Mouse (Mus musculus) embryo, embryonic 9.5 days (tissue): ENCODE measurements at regions not wholly inside any gene's neighbourhood (a gene's known extent, or its start where the extent isn't known, plus 50 kb on each side); places are given as distances from the start of the nearest gene placed in this dataset.

Experiments
- DNase-seq: peaks from one replicate; pipeline ENCODE4 v3.0.0-alpha.2; 2017; ENCODE audit errors: extremely low spot score

DNA sequence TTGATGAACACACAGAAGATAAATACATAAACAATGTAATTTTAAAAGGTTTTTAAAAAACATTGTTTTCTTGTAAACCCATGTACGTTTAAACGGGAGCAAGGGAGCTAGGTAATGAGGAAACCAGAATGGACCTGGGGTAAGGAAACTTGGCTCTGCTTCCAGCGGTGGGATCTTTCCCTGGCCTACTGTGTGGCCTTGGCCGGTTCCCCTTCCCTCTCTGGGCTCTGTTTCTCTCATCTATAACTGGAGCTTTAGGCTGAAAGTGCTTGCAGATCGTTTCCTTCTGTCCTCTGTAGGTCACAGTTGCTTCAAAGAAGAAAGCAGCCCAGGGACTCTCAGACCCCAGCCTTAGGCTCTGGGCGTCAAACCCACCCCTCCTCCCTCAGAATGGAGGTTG is 285.1 kb upstream of the Zmiz1 start:
- DNase-seq, result no peak

DNA sequence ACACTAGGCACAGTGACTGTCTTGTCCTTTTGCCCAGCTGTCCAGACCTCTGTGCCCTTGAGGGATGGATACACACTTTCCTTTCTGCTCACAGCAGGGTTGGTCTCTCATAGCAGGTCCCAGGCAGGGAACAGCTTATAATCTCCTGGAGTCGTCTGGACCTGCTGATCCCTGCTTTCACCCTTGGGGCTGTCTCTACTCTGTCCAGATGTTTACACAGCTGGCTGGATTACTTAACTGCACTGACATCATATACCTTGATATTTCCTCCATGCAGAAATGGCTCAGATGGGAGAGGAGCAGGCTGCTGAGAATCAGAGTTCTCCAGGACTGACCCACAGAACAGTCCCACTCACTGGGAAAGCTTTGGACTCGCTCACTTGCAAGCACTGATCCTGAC is 284.6 kb upstream of the Zmiz1 start:
- DNase-seq, result no peak

- no peak for DNase-seq
Observed at GRCm38 (mm10) chr14:25176206-25176605, 282.8 kb upstream of the Zmiz1 start.

DNA sequence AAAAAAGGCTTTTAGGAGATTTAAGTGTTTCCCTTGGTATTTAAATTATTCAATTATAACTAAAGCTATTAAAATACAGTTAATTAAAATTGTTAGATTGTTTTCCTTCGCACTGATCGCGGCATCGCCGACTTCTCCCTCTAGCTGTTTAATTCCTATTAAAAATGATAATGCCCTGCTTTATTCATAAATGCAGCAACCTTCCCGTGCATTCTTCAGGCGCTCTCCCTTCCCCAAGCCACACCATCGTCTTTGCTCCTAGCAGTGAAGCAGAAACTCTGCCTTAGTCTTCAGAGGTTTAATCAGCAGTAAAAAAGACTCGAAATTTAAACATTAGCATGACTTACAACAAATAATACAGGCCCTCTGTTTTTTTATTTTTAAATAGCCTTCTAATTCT is 278.9 kb upstream of the Zmiz1 start:
- DNase-seq, result no peak

GRCm38 (mm10) chr14:25181406-25181805 is 277.6 kb upstream of the Zmiz1 start:
- DNase-seq, result no peak

DNA sequence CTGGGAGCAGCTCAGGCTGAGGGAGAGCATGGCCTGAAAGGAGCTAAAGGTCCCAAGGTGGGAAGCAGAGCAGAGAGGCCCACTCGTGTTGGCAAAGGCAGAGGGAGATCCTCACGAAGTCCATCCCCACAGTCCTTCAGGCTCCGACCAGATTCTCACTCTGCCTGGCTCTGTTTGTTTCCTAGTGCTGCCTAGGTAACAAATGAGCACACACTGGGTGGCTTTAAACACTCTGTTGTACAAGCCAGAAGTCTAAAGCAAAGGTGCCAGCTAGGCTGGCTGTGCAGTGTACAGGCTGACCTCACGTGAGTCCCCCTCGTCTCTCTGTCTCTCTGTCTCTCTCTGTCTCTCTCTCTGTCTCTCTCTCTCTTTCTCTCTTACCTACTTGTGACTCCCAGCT is 274.9 kb upstream of the Zmiz1 start:
- DNase-seq, result no peak

DNA sequence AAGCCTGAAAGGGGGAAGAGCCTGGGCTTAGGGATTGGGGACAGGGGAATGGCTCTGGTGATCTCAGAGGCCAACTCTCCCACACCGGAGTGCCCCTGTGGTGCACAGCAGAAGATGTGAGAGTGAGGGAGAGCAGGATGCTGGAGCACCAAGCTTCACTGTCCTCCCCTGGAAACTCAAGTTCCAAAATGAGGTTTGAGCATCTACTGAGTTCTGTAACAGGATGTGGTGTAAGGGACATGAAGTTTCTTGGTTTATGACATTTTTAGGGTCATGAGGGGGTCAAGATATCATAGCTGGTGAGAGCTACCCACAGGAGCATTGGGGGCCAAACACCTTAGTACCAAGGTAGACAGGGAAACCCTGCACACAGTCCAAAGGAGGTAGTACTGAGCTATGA is 274.1 kb upstream of the Zmiz1 start:
- no peak for DNase-seq

- DNase-seq, result no peak
Observed at GRCm38 (mm10) chr14:25185556-25185958, 273.4 kb upstream of the Zmiz1 start.

DNA sequence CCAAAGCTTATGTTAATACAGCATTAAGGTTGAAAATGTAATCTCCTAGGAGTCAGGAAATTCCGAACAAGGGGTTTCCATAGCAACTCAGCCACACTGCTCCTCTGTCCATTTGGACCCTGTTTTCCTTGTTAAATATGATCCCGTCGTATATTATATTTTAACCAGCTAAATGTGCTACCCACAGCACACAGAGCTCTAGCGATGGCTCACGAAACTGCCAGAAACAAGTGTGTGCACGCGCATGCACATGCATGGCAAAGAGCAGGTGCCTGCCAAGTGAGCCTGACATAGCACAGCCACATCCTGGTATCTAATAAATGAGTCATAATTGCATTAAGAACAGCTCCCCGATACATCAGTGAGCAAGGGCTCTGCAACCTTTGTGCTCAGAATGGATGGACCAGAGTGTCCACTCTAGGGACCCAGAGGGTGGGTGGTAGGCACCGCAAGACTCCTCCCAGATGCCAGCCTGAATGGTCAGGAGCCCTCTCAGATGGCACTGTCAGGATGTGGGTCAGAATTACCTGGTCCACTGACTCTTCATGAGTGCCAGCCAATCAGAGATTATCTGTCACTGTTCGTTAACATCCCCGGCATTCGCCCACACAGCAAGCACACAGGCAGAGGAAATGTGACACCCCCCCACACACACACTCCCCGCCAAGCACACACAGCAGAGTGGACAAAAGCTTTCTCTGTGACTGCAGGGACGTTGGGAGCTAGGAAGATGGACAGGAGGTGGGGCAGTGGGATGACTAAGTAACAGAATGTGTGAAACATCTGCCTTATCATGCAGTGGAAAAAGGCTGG is 272.8 kb upstream of the Zmiz1 start:
- peak; percentile 29 for DNase-seq

DNA sequence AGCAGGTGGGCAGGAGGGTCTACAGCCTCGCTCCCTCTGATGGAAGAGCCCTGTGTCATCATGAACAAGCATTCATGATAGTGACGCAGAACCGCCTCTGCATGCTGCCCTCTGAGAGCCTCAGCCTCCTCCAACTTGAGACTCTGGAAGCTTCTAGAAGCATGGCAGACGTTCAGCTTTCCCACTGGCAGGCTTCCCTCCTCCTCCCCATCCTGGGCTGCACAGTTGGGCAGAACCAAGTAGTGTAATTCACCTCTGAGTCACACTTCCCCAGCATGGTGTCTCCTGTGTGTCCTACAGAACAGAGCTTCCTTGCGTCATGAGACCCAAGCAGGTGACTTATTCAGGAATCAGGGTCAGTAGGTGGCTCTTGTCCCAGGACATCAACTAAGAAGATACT is 271.3 kb upstream of the Zmiz1 start:
- DNase-seq, result no peak

DNA sequence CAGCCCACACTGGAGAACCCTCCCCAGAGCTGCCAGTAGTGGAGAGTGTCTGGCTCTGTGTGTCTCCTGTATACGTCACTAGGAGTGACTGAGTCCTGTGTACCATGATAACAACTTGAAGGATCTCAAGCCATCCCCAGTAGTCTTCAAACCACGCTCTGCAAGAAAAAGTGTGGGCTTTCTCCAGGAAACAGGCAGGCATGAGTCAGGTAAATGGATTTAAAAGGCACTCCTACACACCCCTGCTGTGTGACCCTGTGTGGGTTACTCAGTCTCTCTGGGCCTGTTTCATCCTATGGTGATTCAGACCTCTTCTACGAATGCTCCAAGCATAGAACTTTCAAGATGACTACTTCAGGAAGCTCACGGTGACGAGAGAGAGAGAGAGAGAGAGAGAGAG is 269.7 kb upstream of the Zmiz1 start:
- DNase-seq, result no peak

DNA sequence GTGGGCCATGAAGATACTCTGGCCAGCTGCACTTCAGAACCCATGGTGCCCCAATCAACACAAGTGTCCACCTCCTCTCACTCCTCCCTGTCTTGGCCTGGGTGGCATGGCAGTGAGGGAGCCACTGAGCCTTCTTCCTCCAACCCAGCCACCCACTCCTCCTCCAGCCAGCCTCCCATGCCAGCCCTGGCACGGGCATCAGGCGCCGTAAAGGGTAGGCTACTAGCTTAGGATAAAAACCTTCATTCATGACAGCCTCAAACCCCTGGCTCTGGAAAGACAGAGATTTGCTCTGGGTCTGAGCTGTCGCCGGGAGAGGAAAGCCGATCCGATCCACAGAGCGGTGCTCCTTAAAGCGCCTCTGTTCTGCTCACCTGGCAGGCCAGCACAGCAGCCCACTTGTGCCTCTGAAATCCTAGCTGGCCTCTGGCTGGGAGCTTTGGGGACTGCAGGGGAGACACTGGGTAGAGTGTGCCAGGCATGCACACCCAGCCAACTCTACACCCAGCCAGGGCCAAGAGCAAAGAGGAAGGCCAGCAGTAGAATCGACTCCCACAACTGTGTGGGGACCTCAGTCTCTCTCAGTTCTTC is 268.2 kb upstream of the Zmiz1 start:
- DNase-seq, result no peak

GRCm38 (mm10) chr14:25196820-25197219 is 262.2 kb upstream of the Zmiz1 start:
- DNase-seq, result peak; percentile 25

DNA sequence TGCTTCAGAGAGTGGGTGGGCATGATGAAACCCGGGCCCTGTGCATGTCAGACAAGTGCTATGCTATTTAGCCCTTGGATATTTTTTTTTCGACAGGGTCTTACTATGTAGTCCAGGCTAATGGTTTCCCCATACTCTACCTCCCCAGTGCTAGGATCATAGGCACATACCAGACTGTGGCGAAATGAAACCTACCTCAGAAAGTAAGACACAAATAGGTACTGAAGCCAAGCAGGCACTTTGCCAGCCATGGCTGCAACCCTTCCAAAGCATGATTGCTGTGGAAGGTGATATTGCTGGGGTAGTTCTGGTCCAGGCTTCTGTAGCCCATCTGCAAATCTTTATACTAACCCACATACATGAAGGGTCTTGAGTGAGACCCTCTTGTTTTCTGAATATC is 259.1 kb upstream of the Zmiz1 start:
- no peak for DNase-seq

GRCm38 (mm10) chr14:25200656-25201179 is 258.3 kb upstream of the Zmiz1 start:
- DNase-seq, result no peak

- DNase-seq, result no peak
Observed at GRCm38 (mm10) chr14:25202312-25202711, 256.7 kb upstream of the Zmiz1 start.

GRCm38 (mm10) chr14:25204091-25204490 is 254.9 kb upstream of the Zmiz1 start:
- no peak for DNase-seq

GRCm38 (mm10) chr14:25206855-25207254 is 252.1 kb upstream of the Zmiz1 start:
- no peak for DNase-seq

- DNase-seq, result no peak
Observed at GRCm38 (mm10) chr14:25207422-25207821, 251.6 kb upstream of the Zmiz1 start.

- peak; percentile 52 for DNase-seq
Observed at GRCm38 (mm10) chr14:25208221-25209056, 250.5 kb upstream of the Zmiz1 start.

GRCm38 (mm10) chr14:25213056-25213455 is 245.9 kb upstream of the Zmiz1 start:
- no peak for DNase-seq

DNA sequence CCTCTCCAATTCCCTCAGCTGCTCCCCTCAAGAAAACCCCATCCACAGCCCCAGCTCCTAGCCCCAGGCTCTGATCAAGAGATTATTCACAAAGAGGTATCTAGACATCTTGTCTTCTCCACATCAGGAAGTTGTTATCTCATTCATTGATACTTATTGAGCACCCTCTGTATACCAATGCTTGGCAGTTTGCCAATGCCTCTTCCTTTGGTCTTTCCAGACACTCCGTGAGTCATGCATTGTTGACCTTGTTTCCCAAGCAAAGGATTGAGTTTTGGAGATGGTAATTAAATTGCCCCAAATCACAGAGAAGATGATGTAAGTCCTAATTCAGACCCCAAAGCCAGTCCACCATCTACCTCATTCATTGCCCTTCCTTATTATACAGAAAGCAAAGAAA is 235.9 kb upstream of the Zmiz1 start:
- DNase-seq, result no peak
